Mouse (Mus musculus) midbrain, embryonic 13.5 days (tissue): ENCODE results near the gene Mdn1. TPM values are rescaled to one million over a fixed set of nuclear protein-coding genes. Genes with fewer than 3 reads are reported as not detected.

ENCODE experiments used
- ATAC-seq: fragments of 200-750 bp; cut with Nextera tagmentation; 2 replicates; pipeline ENCODE4 v1.8.0; 2017; ENCODE audit warnings: mild to moderate bottlenecking, moderate TSS enrichment, moderate library complexity
- H3K27ac ChIP-seq: fragments of 300-500 bp; sonication (generic); 2 replicates; pipeline ENCODE4 v1.5.1; 2015; ENCODE audit warnings: inconsistent platforms, mild to moderate bottlenecking, moderate library complexity
- H3K27me3 ChIP-seq: fragments of 300-500 bp; sonication (generic); 2 replicates; pipeline ENCODE4 v1.6.1; 2015; ENCODE audit warnings: mild to moderate bottlenecking, inconsistent platforms
- H3K36me3 ChIP-seq: fragments of 300-500 bp; sonication (generic); 2 replicates; pipeline ENCODE4 v1.6.1; 2015; ENCODE audit warnings: mild to moderate bottlenecking, inconsistent platforms
- H3K4me1 ChIP-seq: fragments of 300-500 bp; sonication (generic); replicated peaks from 2 replicates; pipeline ENCODE4 v1.6.1; 2015; ENCODE audit warnings: inconsistent platforms
- H3K4me2 ChIP-seq: fragments of 300-500 bp; sonication (generic); replicated peaks from 2 replicates; pipeline ENCODE4 v1.6.1; 2015; ENCODE audit warnings: moderate library complexity, mild to moderate bottlenecking, inconsistent platforms
- H3K4me3 ChIP-seq: fragments of 300-500 bp; sonication (generic); replicated peaks from 2 replicates; pipeline ENCODE4 v1.5.1; 2015; ENCODE audit warnings: mild to moderate bottlenecking, inconsistent platforms
- H3K9ac ChIP-seq: fragments of 300-500 bp; sonication (generic); replicated peaks from 2 replicates; pipeline ENCODE4 v1.6.1; 2015; ENCODE audit warnings: mild to moderate bottlenecking, inconsistent platforms
- H3K9me3 ChIP-seq: fragments of 300-500 bp; sonication (generic); 2 replicates; pipeline ENCODE4 v1.6.1; 2016; ENCODE audit warnings: mild to moderate bottlenecking, inconsistent platforms
- WGBS: fragments of 180-500 bp; shearing (Covaris S2); methylation state at CpG from one replicate; pipeline ENCODE4 v1.1.7; 2015; 5-methylcytosine and 5-hydroxymethylcytosine counted together
- polyA plus RNA-seq: library from polyadenylated mRNA; unstranded; fragments of >200 nt; fragmentation: Nextera tagmentation; extraction: Ambion mirVana; gene quantifications from 2 replicates; pipeline ENCODE4 v1.2.1, GENCODE M21; 2015

Mdn1 gene
- polyA plus RNA-seq = 16.1 and 16.7 TPM in 2 replicates

GRCm38 (mm10) chr4:32656918-32657662 lies at the start of gene Mdn1:
Gene Mdn1 (plus strand): TSS chr4:32657119.
- under 1% methylated on average over 58 of the region's 68 CpGs for whole genome bisulfite sequencing
- Histone ChIP-seq H3K36me3 (peaks cover 14% of the 10 kb centered on the region), H3K9me3 (no peaks in the 10 kb centered on the region), H3K27me3 (no peaks in the 10 kb centered on the region), H3K4me2 (peak within 1 kb of the TSS; percentile 80), H3K4me1 (peaks cover 14% of the 10 kb centered on the region), H3K9ac (peak within 1 kb of the TSS; percentile 73), H3K4me3 (peak within 1 kb of the TSS; percentile 98), H3K27ac (peak within 1 kb of the TSS; percentile 86)
- ATAC-seq = peak; percentile 93

- WGBS = under 1% methylated on average over 67 of the region's 67 CpGs
- no peaks in the 10 kb centered on the region for H3K9me3 ChIP-seq
Measured at GRCm38 (mm10) chr4:32615034-32615881, 41.7 kb upstream of the Mdn1 start, which contains the start of gene Casp8ap2. Gene Casp8ap2 (plus strand): TSS chr4:32615451.

GRCm38 (mm10) chr4:32621637-32622036 lies 35.3 kb upstream of the Mdn1 start:
- Histone ChIP-seq H3K27ac (no peak overlapping the region), H3K9me3 (no peaks in the 10 kb centered on the region), H3K36me3 (peaks cover 4% of the 10 kb centered on the region), H3K4me2 (no peak overlapping the region), H3K27me3 (no peaks in the 10 kb centered on the region), H3K4me3 (no peak overlapping the region), H3K4me1 (peaks cover 12% of the 10 kb centered on the region), H3K9ac (no peak overlapping the region)
- ATAC-seq = no peak

More at GRCm38 (mm10) chr4:32615034-32615881, 41.7 kb upstream of the Mdn1 start, which contains the start of gene Casp8ap2:
- peak within 1 kb of the TSS; percentile 86 for H3K27ac ChIP-seq
- H3K4me1 ChIP-seq = peaks cover 22% of the 10 kb centered on the region
- no peaks in the 10 kb centered on the region for H3K36me3 ChIP-seq
- ATAC-seq = peak; percentile 100
- H3K27me3 ChIP-seq = no peaks in the 10 kb centered on the region
- H3K4me3 ChIP-seq = peak within 1 kb of the TSS; percentile 89
- peak within 1 kb of the TSS; percentile 81 for H3K9ac ChIP-seq
- H3K4me2 ChIP-seq = peak within 1 kb of the TSS; percentile 87

GRCm38 (mm10) chr4:32651669-32652068 lies 5.2 kb upstream of the Mdn1 start:
- H3K4me3 ChIP-seq = no peak overlapping the region
- no peak overlapping the region for H3K27ac ChIP-seq
- H3K9ac ChIP-seq = no peak overlapping the region
- no peaks in the 10 kb centered on the region for H3K9me3 ChIP-seq
- H3K27me3 ChIP-seq = no peaks in the 10 kb centered on the region
- H3K4me2 ChIP-seq = no peak overlapping the region
- ATAC-seq = no peak
- 95% methylated on average over 5 of the region's 5 CpGs for WGBS
- H3K36me3 ChIP-seq = peaks cover 34% of the 10 kb centered on the region
- H3K4me1 ChIP-seq = 0 out of 2 replicates have a peak, but pooled peaks cover 4% of the 10 kb centered on the region

- no peaks in the 10 kb centered on the region for H3K27me3 ChIP-seq
- peak; percentile 71 for ATAC-seq
- H3K9ac ChIP-seq = peak overlapping the region; percentile 64
- H3K36me3 ChIP-seq = peaks cover 14% of the 10 kb centered on the region
- H3K4me3 ChIP-seq = peak overlapping the region; percentile 98
- H3K27ac ChIP-seq = peak overlapping the region; percentile 86
- H3K4me1 ChIP-seq = peaks cover 14% of the 10 kb centered on the region
- no peaks in the 10 kb centered on the region for H3K9me3 ChIP-seq
- 56% methylated on average over 11 of the region's 11 CpGs for WGBS
- peak overlapping the region; percentile 80 for H3K4me2 ChIP-seq
Measured at GRCm38 (mm10) chr4:32656146-32656904, 594 bp upstream of the Mdn1 start.

- Histone ChIP-seq H3K36me3 (peaks cover 63% of the 10 kb centered on the region), H3K4me1 (no peaks in the 10 kb centered on the region), H3K4me3 (no peak overlapping the region), H3K9ac (no peak overlapping the region), H3K9me3 (no peaks in the 10 kb centered on the region), H3K27ac (no peak overlapping the region), H3K4me2 (no peak overlapping the region), H3K27me3 (no peaks in the 10 kb centered on the region)
- ATAC-seq = no peak
- WGBS = 92% methylated on average over 4 of the region's 4 CpGs
Measured at GRCm38 (mm10) chr4:32665843-32666242, 8.9 kb downstream of the Mdn1 start.

- Histone ChIP-seq H3K4me1 (no peaks in the 10 kb centered on the region), H3K9ac (no peak overlapping the region), H3K36me3 (peaks cover 75% of the 10 kb centered on the region), H3K4me3 (no peak overlapping the region), H3K4me2 (no peak overlapping the region), H3K9me3 (no peaks in the 10 kb centered on the region), H3K27me3 (no peaks in the 10 kb centered on the region), H3K27ac (no peak overlapping the region)
- no peak for ATAC-seq
- 84% methylated on average over 1 of the region's 1 CpGs for WGBS
Measured at GRCm38 (mm10) chr4:32668291-32668690, 11.4 kb downstream of the Mdn1 start.

- H3K4me3 ChIP-seq = no peak overlapping the region
- ATAC-seq = no peak
- H3K4me2 ChIP-seq = no peak overlapping the region
- H3K36me3 ChIP-seq = peaks cover 73% of the 10 kb centered on the region
- 90% methylated on average over 2 of the region's 2 CpGs for WGBS
- no peaks in the 10 kb centered on the region for H3K9me3 ChIP-seq
- no peak overlapping the region for H3K9ac ChIP-seq
- no peaks in the 10 kb centered on the region for H3K27me3 ChIP-seq
- H3K4me1 ChIP-seq = no peaks in the 10 kb centered on the region
- H3K27ac ChIP-seq = no peak overlapping the region
Measured at GRCm38 (mm10) chr4:32669825-32670224, 12.9 kb downstream of the Mdn1 start.

GRCm38 (mm10) chr4:32674025-32674424 lies 17.1 kb downstream of the Mdn1 start:
- Histone ChIP-seq H3K4me1 (no peaks in the 10 kb centered on the region), H3K9ac (no peak overlapping the region), H3K4me3 (no peak overlapping the region), H3K27ac (no peak overlapping the region), H3K27me3 (no peaks in the 10 kb centered on the region), H3K9me3 (no peaks in the 10 kb centered on the region), H3K36me3 (peaks cover 79% of the 10 kb centered on the region), H3K4me2 (no peak overlapping the region)
- no peak for ATAC-seq
- 96% methylated on average over 2 of the region's 2 CpGs for WGBS

GRCm38 (mm10) chr4:32677471-32677870 lies 20.6 kb downstream of the Mdn1 start:
- no peaks in the 10 kb centered on the region for H3K27me3 ChIP-seq
- ATAC-seq = no peak

GRCm38 (mm10) chr4:32680843-32681242 lies 23.9 kb downstream of the Mdn1 start:
- H3K4me1 ChIP-seq = no peaks in the 10 kb centered on the region
- no peak overlapping the region for H3K27ac ChIP-seq
- WGBS = 69% methylated on average over 3 of the region's 3 CpGs
- peaks cover 77% of the 10 kb centered on the region for H3K36me3 ChIP-seq
- ATAC-seq = no peak
- no peak overlapping the region for H3K4me3 ChIP-seq
- H3K9ac ChIP-seq = no peak overlapping the region
- H3K9me3 ChIP-seq = no peaks in the 10 kb centered on the region
- H3K27me3 ChIP-seq = no peaks in the 10 kb centered on the region
- no peak overlapping the region for H3K4me2 ChIP-seq

More at GRCm38 (mm10) chr4:32677471-32677870, 20.6 kb downstream of the Mdn1 start:
- Histone ChIP-seq H3K36me3 (peaks cover 83% of the 10 kb centered on the region), H3K4me3 (no peak overlapping the region), H3K9me3 (no peaks in the 10 kb centered on the region), H3K9ac (no peak overlapping the region), H3K4me2 (no peak overlapping the region), H3K4me1 (no peaks in the 10 kb centered on the region), H3K27ac (no peak overlapping the region)
- 97% methylated on average over 3 of the region's 3 CpGs for WGBS
